Mouse (Mus musculus): ENCODE measurements around the gene Adgrg3. TPM values are rescaled to one million over a fixed set of nuclear protein-coding genes. Genes with fewer than 3 reads are reported as not detected.

Adgrg3 gene
- polyA plus RNA-seq (2012; ENCODE audit: low replicate concordance) = 0.52 and 1.4 TPM in 2 replicates

DNA sequence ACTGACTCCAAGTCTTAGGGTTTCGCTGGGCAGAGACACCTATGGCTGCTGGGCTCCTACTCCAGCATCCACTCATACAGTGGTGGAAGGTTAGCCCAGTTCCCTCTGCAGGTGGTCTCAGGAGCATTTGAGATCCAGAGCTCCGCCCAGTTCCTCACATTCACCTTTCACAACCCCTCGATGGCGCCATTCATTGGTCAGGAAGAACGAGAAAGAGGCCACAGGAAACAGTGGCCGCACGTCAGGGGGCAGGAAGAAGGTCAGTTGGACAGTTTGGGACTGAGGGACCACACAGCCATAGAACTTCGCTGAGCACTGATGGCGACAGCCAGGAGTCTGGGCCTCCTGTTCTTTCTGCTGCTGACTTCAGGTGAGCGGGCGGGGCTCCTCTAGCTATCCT lies at the start of gene Adgrg3:
Adgrg3 (plus strand) TSS at position 242 of the 400 bp plus-strand sequence.

DNA sequence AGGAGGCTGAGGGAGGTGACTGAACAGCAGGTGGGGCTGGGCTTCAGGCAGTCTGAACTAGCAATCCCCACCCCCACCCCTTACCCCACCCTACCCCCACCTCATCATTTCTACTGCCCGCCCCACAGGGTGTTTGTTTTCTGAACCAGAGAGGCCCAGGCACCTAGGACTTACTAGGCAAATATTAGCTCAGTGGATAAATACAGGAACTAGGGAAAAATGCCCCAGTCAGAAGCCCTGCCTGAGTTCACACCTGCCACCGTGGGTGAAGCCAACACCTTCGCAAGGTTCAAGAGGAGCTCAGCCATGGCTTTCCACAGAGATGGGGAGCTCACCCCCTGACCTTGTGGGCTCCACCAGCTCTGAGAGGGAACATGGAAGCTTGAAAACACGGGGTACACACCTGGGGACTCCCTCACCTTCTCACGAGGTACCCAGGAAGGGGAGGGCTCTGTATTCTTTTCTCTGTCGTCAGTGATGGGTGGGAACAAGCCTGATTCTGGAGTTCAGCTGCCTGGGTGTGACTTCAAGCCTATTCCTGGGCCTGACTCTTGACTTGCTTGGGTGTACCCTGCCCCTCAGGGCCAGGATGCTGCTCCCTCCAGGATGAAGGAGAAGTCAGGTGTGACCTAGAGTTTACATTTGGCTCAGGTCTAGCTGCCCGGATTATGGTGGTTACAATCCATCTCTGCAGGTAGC lies 42.9 kb upstream of the Adgrg3 start, which contains the start of gene Adgrg1:
Adgrg1 (plus strand) TSS at position 285 of the 699 bp plus-strand sequence.

DNA sequence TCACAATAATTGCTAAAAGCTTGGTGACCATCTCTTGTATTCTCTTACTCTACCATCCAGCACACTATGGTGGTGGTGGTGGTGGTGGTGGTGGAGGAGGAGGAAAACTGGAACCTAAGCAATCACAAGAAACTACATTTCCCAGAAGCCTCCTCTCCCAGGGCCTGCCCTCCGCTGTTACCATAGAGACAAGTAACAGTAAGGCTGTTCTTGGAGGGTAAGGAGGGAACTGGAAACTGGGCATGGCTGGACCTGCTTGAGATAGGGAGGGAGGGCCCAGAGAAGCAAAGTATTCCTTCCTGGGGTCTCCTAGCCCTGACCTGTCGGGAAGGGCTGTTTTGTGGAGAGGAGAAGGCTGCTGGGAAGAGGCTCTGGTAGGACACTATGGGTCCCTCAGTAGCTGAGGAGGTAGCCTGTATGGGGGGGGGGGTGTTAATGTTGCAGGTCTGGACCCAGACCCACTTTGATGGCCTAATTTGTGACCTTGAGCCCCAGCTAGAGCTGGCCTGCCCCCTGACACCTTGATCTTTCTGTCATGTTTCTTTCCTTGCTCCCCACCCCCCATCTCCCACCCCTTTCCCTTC lies 37.5 kb downstream of the Adgrg3 start, which contains the start of gene Drc7:
Drc7 (plus strand) TSS at position 177 of the 584 bp plus-strand sequence.

DNA sequence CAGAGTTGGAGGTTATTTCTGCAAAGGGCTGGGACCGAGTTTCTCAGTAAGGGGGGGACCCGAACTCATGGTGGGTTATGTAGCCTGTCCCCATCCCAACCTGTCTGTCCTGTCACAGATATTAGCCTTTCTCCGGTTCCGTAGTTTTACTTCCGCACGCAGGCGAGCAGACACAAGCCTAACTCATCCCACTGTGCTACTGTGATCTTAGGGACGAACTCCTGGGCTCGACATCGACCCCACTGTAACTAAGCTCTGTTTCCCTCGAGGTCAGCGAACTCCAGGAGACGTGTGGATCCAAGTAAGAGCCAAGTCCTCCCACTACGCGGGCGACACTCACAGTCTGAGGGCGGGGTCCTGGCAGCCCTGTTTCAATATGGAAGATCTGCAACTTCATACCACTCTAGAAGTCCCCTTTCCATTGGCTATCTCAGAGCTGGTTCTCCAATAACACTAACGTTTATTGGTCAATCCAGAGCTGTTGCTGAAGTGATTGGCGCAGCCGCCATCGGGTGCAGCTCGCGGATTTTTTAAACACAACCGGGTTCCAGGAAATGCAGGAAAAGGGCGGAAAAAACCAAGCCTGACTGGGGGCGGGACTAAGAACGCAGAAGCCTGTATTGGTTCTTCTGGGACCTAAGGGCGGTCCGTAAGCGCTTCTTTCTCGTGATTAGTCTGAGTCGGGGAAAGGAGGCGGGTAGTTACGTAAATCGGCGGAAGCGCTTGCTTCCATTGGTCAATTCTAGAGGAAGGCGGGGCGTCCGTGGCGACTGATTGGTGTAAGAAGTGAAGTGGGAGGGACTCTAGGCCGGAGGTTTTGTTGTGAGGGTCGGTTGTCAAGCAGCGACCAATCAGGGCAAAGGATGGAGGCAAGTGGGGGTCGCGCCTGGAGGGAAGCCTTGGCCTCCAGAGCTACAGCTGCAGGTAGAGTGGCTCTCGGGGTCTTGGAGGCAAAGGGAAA lies 63.2 kb downstream of the Adgrg3 start, which contains the start of gene Katnb1:
Katnb1 (plus strand) TSS at position 806 of the 961 bp plus-strand sequence.

Other genes starting within 250 kb of the Adgrg3 start
- gene Cx3cl1, start 245.7 kb upstream of the Adgrg3 start, polyA plus RNA-seq (2012; ENCODE audit: low replicate concordance) = 0.07 and 0.10 TPM in 2 replicates
- gene Ccl17, start 207.2 kb upstream of the Adgrg3 start, polyA plus RNA-seq (2012; ENCODE audit: low replicate concordance) = not detected in 2 replicates
- gene Coq9, start 179.4 kb upstream of the Adgrg3 start, polyA plus RNA-seq (2012; ENCODE audit: low replicate concordance) = 89.1 and 112 TPM in 2 replicates
- gene Ciapin1, start 179.3 kb upstream of the Adgrg3 start, polyA plus RNA-seq (2012; ENCODE audit: low replicate concordance) = 103 and 1,167 TPM in 2 replicates
- gene Polr2c, start 160.2 kb upstream of the Adgrg3 start, polyA plus RNA-seq (2012; ENCODE audit: low replicate concordance) = 10.6 and 11.4 TPM in 2 replicates
- gene Dok4, start 141.4 kb upstream of the Adgrg3 start, polyA plus RNA-seq (2012; ENCODE audit: low replicate concordance) = 0.90 and 4.2 TPM in 2 replicates
- 1.6 and 3.0 TPM in 2 replicates for gene Ccdc102a, start 99.6 kb upstream of the Adgrg3 start, polyA plus RNA-seq (2012; ENCODE audit: low replicate concordance)
- gene Adgrg5, start 94.0 kb upstream of the Adgrg3 start, polyA plus RNA-seq (2012; ENCODE audit: low replicate concordance) = 1.3 and 3.6 TPM in 2 replicates
- 5.7 and 21.1 TPM in 2 replicates for gene Adgrg1, start 42.9 kb upstream of the Adgrg3 start, polyA plus RNA-seq (2012; ENCODE audit: low replicate concordance)
- not detected in 2 replicates for gene Drc7, start 37.4 kb downstream of the Adgrg3 start, polyA plus RNA-seq (2012; ENCODE audit: low replicate concordance)
- 22.5 and 28.5 TPM in 2 replicates for gene Katnb1, start 63.5 kb downstream of the Adgrg3 start, polyA plus RNA-seq (2012; ENCODE audit: low replicate concordance)
- 2.2 and 2.8 TPM in 2 replicates for gene Kifc3, start 185.1 kb downstream of the Adgrg3 start, polyA plus RNA-seq (2012; ENCODE audit: low replicate concordance)

Data from leukemia stem cell, adult 10-12 weeks (primary cell).